Mouse (Mus musculus) midbrain, embryonic 10.5 days (tissue): ENCODE data around the gene Hapln2. TPM values are rescaled to one million over a fixed set of nuclear protein-coding genes. Genes with fewer than 3 reads are reported as not detected.

Experiments
- polyA plus RNA-seq: library from polyadenylated mRNA; unstranded; fragments of >200 nt; fragmentation: Nextera tagmentation; extraction: Ambion mirVana; gene quantifications from 2 replicates; pipeline ENCODE4 v1.2.1, GENCODE M21; 2016

Hapln2 gene
- polyA plus RNA-seq, 1 experiment from 2014 or later, result not detected

Other genes with a start within 250 kb of the Hapln2 start
- gene Ntrk1, start 232.4 kb downstream of the Hapln2 start, polyA plus RNA-seq, result 4.9 and 5.1 TPM in 2 replicates
- 0.78 and 0.89 TPM in 2 replicates for gene Insrr, start 230.6 kb downstream of the Hapln2 start, polyA plus RNA-seq
- 12.3 and 14.7 TPM in 2 replicates for gene Pear1, start 203.3 kb downstream of the Hapln2 start, polyA plus RNA-seq
- gene Sh2d2a, start 180.8 kb downstream of the Hapln2 start, polyA plus RNA-seq, result 0.06 and 0.11 TPM in 2 replicates
- 18.6 and 19.1 TPM in 2 replicates for gene Prcc, start 142.0 kb downstream of the Hapln2 start, polyA plus RNA-seq
- 176 and 213 TPM in 2 replicates for gene Hdgf, start 121.3 kb downstream of the Hapln2 start, polyA plus RNA-seq
- 78.3 and 81.6 TPM in 2 replicates for gene Mrpl24, start 108.1 kb downstream of the Hapln2 start, polyA plus RNA-seq
- 81.6 and 81.9 TPM in 2 replicates for gene Isg20l2, start 97.3 kb downstream of the Hapln2 start, polyA plus RNA-seq
- 18.6 and 21.6 TPM in 2 replicates for gene Rrnad1, start 96.9 kb downstream of the Hapln2 start, polyA plus RNA-seq
- 562 and 684 TPM in 2 replicates for gene Crabp2, start 78.9 kb downstream of the Hapln2 start, polyA plus RNA-seq
- gene Nes, start 56.5 kb downstream of the Hapln2 start, polyA plus RNA-seq, result 125 and 158 TPM in 2 replicates
- gene Bcan, start 27.4 kb downstream of the Hapln2 start, polyA plus RNA-seq, result 0.41 and 0.86 TPM in 2 replicates
- 41.7 and 47.0 TPM in 2 replicates for gene Gpatch4, start 15.5 kb upstream of the Hapln2 start, polyA plus RNA-seq
- 126 and 138 TPM in 2 replicates for gene Naxe, start 30.9 kb upstream of the Hapln2 start, polyA plus RNA-seq
- gene Ttc24, start 50.7 kb upstream of the Hapln2 start, polyA plus RNA-seq, result not detected in 2 replicates
- gene Iqgap3, start 54.4 kb upstream of the Hapln2 start, polyA plus RNA-seq, result 22.6 and 24.6 TPM in 2 replicates
- 8.2 and 11.0 TPM in 2 replicates for gene Mef2d, start 114.8 kb upstream of the Hapln2 start, polyA plus RNA-seq
- gene Rhbg, start 227.1 kb upstream of the Hapln2 start, polyA plus RNA-seq, result not detected in 2 replicates